Mouse (Mus musculus) large intestine, adult 2 months (tissue): ENCODE data around the gene Tnni3. TPM values are rescaled to one million over a fixed set of nuclear protein-coding genes. Genes with fewer than 3 reads are reported as not detected.

Source experiments
- polyA plus RNA-seq: library from polyadenylated mRNA; depleted of rRNA; stranded (reverse); fragments of >200 nt; gene quantifications from 2 replicates; pipeline ENCODE4 v1.2.3, GENCODE M21; 2012; rRNA removed

Tnni3 gene
- polyA plus RNA-seq, 1 experiment = 1.9 TPM

Other genes starting within 250 kb of the Tnni3 start
- 0.19 and 0.29 TPM in 2 replicates for gene Ncr1, start 186.5 kb downstream of the Tnni3 start, polyA plus RNA-seq
- 0.04 TPM in 1 of 2 replicates, not detected in the other for gene Gp6, start 126.5 kb downstream of the Tnni3 start, polyA plus RNA-seq
- gene Rdh13, start 78.6 kb downstream of the Tnni3 start, polyA plus RNA-seq = 16.1 and 20.9 TPM in 2 replicates
- 0.81 and 1.7 TPM in 2 replicates for gene Eps8l1, start 63.6 kb downstream of the Tnni3 start, polyA plus RNA-seq
- 42.8 and 51.7 TPM in 2 replicates for gene Ppp1r12c, start 22.5 kb downstream of the Tnni3 start, polyA plus RNA-seq
- 0.74 and 1.7 TPM in 2 replicates for gene Tnnt1, start 7.8 kb downstream of the Tnni3 start, polyA plus RNA-seq
- gene Dnaaf3, start 8.2 kb upstream of the Tnni3 start, polyA plus RNA-seq = 2.4 and 3.5 TPM in 2 replicates
- gene Syt5, start 23.3 kb upstream of the Tnni3 start, polyA plus RNA-seq = 4.5 and 5.3 TPM in 2 replicates
- 85.7 and 191 TPM in 2 replicates for gene Ptprh, start 79.8 kb upstream of the Tnni3 start, polyA plus RNA-seq
- gene Tmem86b, start 107.2 kb upstream of the Tnni3 start, polyA plus RNA-seq = 72.9 and 162 TPM in 2 replicates
- gene Ppp6r1, start 134.8 kb upstream of the Tnni3 start, polyA plus RNA-seq = 104 and 150 TPM in 2 replicates
- 32.7 and 34.4 TPM in 2 replicates for gene Hspbp1, start 160.8 kb upstream of the Tnni3 start, polyA plus RNA-seq
- gene Brsk1, start 166.4 kb upstream of the Tnni3 start, polyA plus RNA-seq = 1.7 and 2.3 TPM in 2 replicates
- gene Tmem150b, start 201.0 kb upstream of the Tnni3 start, polyA plus RNA-seq = 84.0 and 118 TPM in 2 replicates
- 95.6 and 126 TPM in 2 replicates for gene Kmt5c, start 215.9 kb upstream of the Tnni3 start, polyA plus RNA-seq
- 45.0 and 50.2 TPM in 2 replicates for gene Cox6b2, start 228.9 kb upstream of the Tnni3 start, polyA plus RNA-seq
- gene Fam71e2, start 247.1 kb upstream of the Tnni3 start, polyA plus RNA-seq = not detected in 2 replicates